Mouse (Mus musculus) lung, embryonic 14.5 days (tissue): ENCODE results near the gene Scd2. TPM values are rescaled to one million over a fixed set of nuclear protein-coding genes. Genes with fewer than 3 reads are reported as not detected.
A peak's percentile ranks its signal among the peaks of the same experiment; 100 is the strongest.
"Not testable (repeated sequence)": the region's sequence is repeated elsewhere in the genome, so short reads cannot be mapped to it uniquely, and the experiment has no call there.

Experiments
- ATAC-seq: fragments of 200-750 bp; cut with Nextera tagmentation; 2 replicates; pipeline ENCODE4 v1.8.0; 2017; ENCODE audit warnings: mild to moderate bottlenecking, moderate TSS enrichment, moderate library complexity; ENCODE audit not compliant: insufficient read depth
- DNase-seq: peaks from one replicate; pipeline ENCODE4 v3.0.0-alpha.2; 2015
- H3K27ac ChIP-seq: fragments of 300-500 bp; sonication (generic); 2 replicates; pipeline ENCODE4 v1.5.1; 2014; ENCODE audit warnings: low read depth, mild to moderate bottlenecking, moderate library complexity
- H3K27me3 ChIP-seq: fragments of 300-500 bp; sonication (generic); 2 replicates; pipeline ENCODE4 v1.6.1; 2014; ENCODE audit warnings: low read length, control low read depth; ENCODE audit not compliant: insufficient read depth
- H3K36me3 ChIP-seq: fragments of 300-500 bp; sonication (generic); 2 replicates; pipeline ENCODE4 v1.6.1; 2014; ENCODE audit warnings: control low read depth; ENCODE audit not compliant: insufficient read depth
- H3K4me1 ChIP-seq: fragments of 300-500 bp; sonication (generic); 2 replicates; pipeline ENCODE4 v1.6.1; 2014; ENCODE audit warnings: antibody characterized with exemption, control low read depth; ENCODE audit not compliant: insufficient read depth
- H3K4me2 ChIP-seq: fragments of 300-500 bp; sonication (generic); 2 replicates; pipeline ENCODE4 v1.6.1; 2014; ENCODE audit warnings: mild to moderate bottlenecking
- H3K4me3 ChIP-seq: fragments of 300-500 bp; sonication (generic); 2 replicates; pipeline ENCODE4 v1.5.1; 2014; ENCODE audit warnings: low read depth, low read length
- H3K9ac ChIP-seq: fragments of 300-500 bp; sonication (generic); 2 replicates; pipeline ENCODE4 v1.6.1; 2014
- H3K9me3 ChIP-seq: fragments of 300-500 bp; sonication (generic); 2 replicates; pipeline ENCODE4 v1.6.1; 2016; ENCODE audit warnings: low read depth, low read length, control low read depth
- CTCF ChIP-seq: IDR thresholded peaks from 2 replicates; pipeline ENCODE4 v1.5.1; 2016; ENCODE audit warnings: antibody characterized with exemption, low read depth
- WGBS: fragments of 180-500 bp; shearing (Covaris S2); extraction: QIAGEN DNeasy Blood & Tissue Kit; methylation state at CpG from one replicate; pipeline ENCODE4 v1.1.7; 2014; 5-methylcytosine and 5-hydroxymethylcytosine counted together
- polyA plus RNA-seq: library from polyadenylated mRNA; unstranded; fragments of >200 nt; fragmentation: Nextera tagmentation; extraction: Ambion mirVana; gene quantifications from 2 replicates; pipeline ENCODE4 v1.2.1, GENCODE M21; 2014

Scd2 gene
- polyA plus RNA-seq, 1 experiment from 2014 or later, result 248 TPM

GRCm38 (mm10) chr19:44251936-44252558 is 41.4 kb upstream of the Scd2 start:
- TF ChIP-seq CTCF, result no peak
- Histone ChIP-seq H3K9ac (no peak overlapping the region), H3K27ac (no peak overlapping the region), H3K9me3 (no peaks in the 10 kb centered on the region), H3K4me2 (no peak overlapping the region), H3K4me3 (no peak overlapping the region), H3K4me1 (0 out of 2 replicates have a peak, but pooled peaks cover 6% of the 10 kb centered on the region), H3K36me3 (no peaks in the 10 kb centered on the region), H3K27me3 (no peaks in the 10 kb centered on the region)
- no peak for ATAC-seq
- DNase-seq, result no peak
- WGBS, result 52% methylated on average over 12 of the region's 12 CpGs

GRCm38 (mm10) chr19:44254106-44254505 is 39.4 kb upstream of the Scd2 start:
- WGBS, result 72% methylated on average over 2 of the region's 4 CpGs
- not testable (repeated sequence) for H3K4me1 ChIP-seq, H3K9me3 ChIP-seq, H3K4me3 ChIP-seq, H3K4me2 ChIP-seq, H3K36me3 ChIP-seq, H3K27me3 ChIP-seq, H3K9ac ChIP-seq, DNase-seq, ATAC-seq, H3K27ac ChIP-seq

- TF ChIP-seq CTCF, result no peak
- Histone ChIP-seq H3K4me2 (no peak overlapping the region), H3K27ac (no peak overlapping the region), H3K36me3 (no peaks in the 10 kb centered on the region), H3K4me1 (no peaks in the 10 kb centered on the region), H3K9me3 (no peaks in the 10 kb centered on the region), H3K9ac (no peak overlapping the region), H3K4me3 (no peak overlapping the region), H3K27me3 (no peaks in the 10 kb centered on the region)
- 82% methylated on average over 13 of the region's 13 CpGs for WGBS
- no peak for ATAC-seq
- DNase-seq, result no peak
Observed at GRCm38 (mm10) chr19:44257377-44257966, 36.0 kb upstream of the Scd2 start.

GRCm38 (mm10) chr19:44259484-44259883 is 34.0 kb upstream of the Scd2 start:
- H3K4me1 ChIP-seq, result no peaks in the 10 kb centered on the region
- no peak for TF ChIP-seq CTCF
- H3K4me3 ChIP-seq, result no peak overlapping the region
- no peak overlapping the region for H3K27ac ChIP-seq
- 66% methylated on average over 4 of the region's 4 CpGs for WGBS
- no peak overlapping the region for H3K4me2 ChIP-seq
- no peak overlapping the region for H3K9ac ChIP-seq
- H3K36me3 ChIP-seq, result no peaks in the 10 kb centered on the region
- DNase-seq (no peak), ATAC-seq (no peak)
- no peaks in the 10 kb centered on the region for H3K9me3 ChIP-seq
- no peaks in the 10 kb centered on the region for H3K27me3 ChIP-seq

- TF ChIP-seq CTCF, result peak; percentile 23; the same call in 1 of the 2 replicates
- Histone ChIP-seq H3K27ac (no peak overlapping the region), H3K4me2 (no peak overlapping the region), H3K4me3 (no peak overlapping the region), H3K9ac (no peak overlapping the region), H3K9me3 (no peaks in the 10 kb centered on the region), H3K27me3 (no peaks in the 10 kb centered on the region), H3K4me1 (no peaks in the 10 kb centered on the region), H3K36me3 (no peaks in the 10 kb centered on the region)
- ATAC-seq (no peak), DNase-seq (no peak)
- WGBS, result 77% methylated on average over 5 of the region's 5 CpGs
Observed at GRCm38 (mm10) chr19:44260487-44260886, 33.0 kb upstream of the Scd2 start.

GRCm38 (mm10) chr19:44261774-44262173 is 31.7 kb upstream of the Scd2 start:
- Histone ChIP-seq H3K4me2 (no peak overlapping the region), H3K9ac (no peak overlapping the region), H3K36me3 (no peaks in the 10 kb centered on the region), H3K27me3 (no peaks in the 10 kb centered on the region), H3K27ac (no peak overlapping the region), H3K9me3 (no peaks in the 10 kb centered on the region), H3K4me3 (no peak overlapping the region), H3K4me1 (no peaks in the 10 kb centered on the region)
- 77% methylated on average over 7 of the region's 7 CpGs for WGBS
- TF ChIP-seq CTCF, result no peak
- ATAC-seq (no peak), DNase-seq (no peak)

GRCm38 (mm10) chr19:44263581-44263980 is 29.9 kb upstream of the Scd2 start:
- TF ChIP-seq CTCF, result no peak

More at GRCm38 (mm10) chr19:44263581-44263980, 29.9 kb upstream of the Scd2 start:
- H3K9me3 ChIP-seq, result no peaks in the 10 kb centered on the region
- no peaks in the 10 kb centered on the region for H3K36me3 ChIP-seq
- no peak overlapping the region for H3K4me3 ChIP-seq
- no peak overlapping the region for H3K9ac ChIP-seq
- no peaks in the 10 kb centered on the region for H3K27me3 ChIP-seq
- H3K27ac ChIP-seq, result no peak overlapping the region
- WGBS, result 78% methylated on average over 3 of the region's 3 CpGs
- 0 out of 2 replicates have a peak, but pooled peaks cover 3% of the 10 kb centered on the region for H3K4me1 ChIP-seq
- no peak for DNase-seq
- ATAC-seq, result no peak
- no peak overlapping the region for H3K4me2 ChIP-seq
